Mouse (Mus musculus) liver, adult 2 months (tissue): ENCODE data around the gene Fkbp10.

Experiments
- CTCF ChIP-seq: fragments of 200-500 bp; IDR thresholded peaks from 2 replicates; pipeline ENCODE4 v1.5.1; 2011; ENCODE audit warnings: low read depth, low read length, control low read depth
- POLR2A ChIP-seq: fragments of 200-500 bp; IDR thresholded peaks from 2 replicates; pipeline ENCODE4 v1.6.1; 2011; ENCODE audit warnings: low read length, control low read depth; ENCODE audit not compliant: insufficient read depth; ENCODE audit errors: extremely low read depth

DNA sequence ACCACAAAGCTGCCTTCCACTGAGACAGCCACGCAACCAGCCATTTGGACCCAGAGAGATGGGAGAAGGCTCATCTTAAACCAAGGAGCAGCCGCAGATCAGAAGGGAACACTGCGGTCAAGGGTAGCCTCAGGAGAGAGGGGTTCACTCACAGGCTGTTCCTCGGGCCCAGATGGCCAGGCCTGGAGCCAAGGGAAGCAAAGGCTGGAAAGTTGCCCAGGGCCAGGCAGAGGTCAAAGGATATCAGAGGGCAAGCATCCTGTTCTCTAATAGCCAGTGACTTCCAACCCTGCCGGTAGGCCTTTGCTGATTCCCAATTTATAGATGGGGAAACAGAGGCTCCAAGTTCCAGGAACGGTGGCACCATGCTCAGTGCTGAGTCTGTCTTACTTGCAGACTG, 26.9 kb upstream of the Fkbp10 start:
- no peak for TF ChIP-seq CTCF
- no peak for TF ChIP-seq POLR2A
